Mouse (Mus musculus): Measurements from ENCODE around the gene Ppil4.

The Ppil4 gene

GRCm38 (mm10) chr10:7816476-7816875, 23.8 kb downstream of the Ppil4 start:
- H3K36me3 ChIP-seq (ENCODE audit: insufficient read depth, low read length): peaks cover 94% of the 10 kb centered on the region
- H3K9me3 ChIP-seq (ENCODE audit: low read length): no peaks in the 10 kb centered on the region
- no peaks in the 10 kb centered on the region for H3K4me1 ChIP-seq (replicated peaks; ENCODE audit: low read depth, low read length)
- TF ChIP-seq CTCF (conservative IDR thresholded peaks at IDR 0.05; ENCODE audit: low read length): no peak
- TF ChIP-seq POU5F1 (IDR thresholded peaks at IDR 0.05; ENCODE audit: borderline replicate concordance, low read length): no peak
- TF ChIP-seq NANOG (IDR thresholded peaks at IDR 0.05; ENCODE audit: borderline replicate concordance, low read length): no peak
- H3K4me3 ChIP-seq (replicated peaks; ENCODE audit: low read length): no peak overlapping the region
- no peaks in the 10 kb centered on the region for H3K27me3 ChIP-seq (ENCODE audit: insufficient read depth, low read length)

GRCm38 (mm10) chr10:7818676-7819075, 26.0 kb downstream of the Ppil4 start:
- no peak for TF ChIP-seq CTCF (conservative IDR thresholded peaks at IDR 0.05; ENCODE audit: low read length)
- no peak for TF ChIP-seq NANOG (IDR thresholded peaks at IDR 0.05; ENCODE audit: borderline replicate concordance, low read length)
- no peak for TF ChIP-seq POU5F1 (IDR thresholded peaks at IDR 0.05; ENCODE audit: borderline replicate concordance, low read length)
- H3K27me3 ChIP-seq (ENCODE audit: insufficient read depth, low read length): no peaks in the 10 kb centered on the region
- no peaks in the 10 kb centered on the region for H3K4me1 ChIP-seq (replicated peaks; ENCODE audit: low read depth, low read length)
- H3K36me3 ChIP-seq (ENCODE audit: insufficient read depth, low read length): peaks cover 90% of the 10 kb centered on the region
- H3K9me3 ChIP-seq (ENCODE audit: low read length): no peaks in the 10 kb centered on the region
- H3K4me3 ChIP-seq (replicated peaks; ENCODE audit: low read length): no peak overlapping the region

- Histone ChIP-seq H3K27me3 (ENCODE audit: insufficient read depth, low read length) (no peaks in the 10 kb centered on the region), H3K4me3 (replicated peaks; ENCODE audit: low read length) (no peak overlapping the region)
- TF ChIP-seq NANOG (IDR thresholded peaks at IDR 0.05; ENCODE audit: borderline replicate concordance, low read length): no peak
Measured at GRCm38 (mm10) chr10:7819156-7819555, 26.5 kb downstream of the Ppil4 start.

GRCm38 (mm10) chr10:7819603-7820002, 26.9 kb downstream of the Ppil4 start:
- no peaks in the 10 kb centered on the region for H3K27me3 ChIP-seq (ENCODE audit: insufficient read depth, low read length)
- no peaks in the 10 kb centered on the region for H3K4me1 ChIP-seq (replicated peaks; ENCODE audit: low read depth, low read length)
- no peaks in the 10 kb centered on the region for H3K9me3 ChIP-seq (ENCODE audit: low read length)
- no peak overlapping the region for H3K4me3 ChIP-seq (replicated peaks; ENCODE audit: low read length)
- H3K36me3 ChIP-seq (ENCODE audit: insufficient read depth, low read length): peaks cover 89% of the 10 kb centered on the region
- no peak for TF ChIP-seq POU5F1 (IDR thresholded peaks at IDR 0.05; ENCODE audit: borderline replicate concordance, low read length)
- no peak for TF ChIP-seq NANOG (IDR thresholded peaks at IDR 0.05; ENCODE audit: borderline replicate concordance, low read length)

More at GRCm38 (mm10) chr10:7819156-7819555, 26.5 kb downstream of the Ppil4 start:
- Histone ChIP-seq H3K36me3 (ENCODE audit: insufficient read depth, low read length) (peaks cover 91% of the 10 kb centered on the region), H3K9me3 (ENCODE audit: low read length) (no peaks in the 10 kb centered on the region), H3K4me1 (replicated peaks; ENCODE audit: low read depth, low read length) (no peaks in the 10 kb centered on the region)

GRCm38 (mm10) chr10:7820171-7820570, 27.5 kb downstream of the Ppil4 start:
- Histone ChIP-seq H3K4me1 (replicated peaks; ENCODE audit: low read depth, low read length) (no peaks in the 10 kb centered on the region), H3K4me3 (replicated peaks; ENCODE audit: low read length) (no peak overlapping the region), H3K27me3 (ENCODE audit: insufficient read depth, low read length) (no peaks in the 10 kb centered on the region), H3K36me3 (ENCODE audit: insufficient read depth, low read length) (peaks cover 88% of the 10 kb centered on the region), H3K9me3 (ENCODE audit: low read length) (no peaks in the 10 kb centered on the region)
- TF ChIP-seq CTCF (conservative IDR thresholded peaks at IDR 0.05; ENCODE audit: low read length): no peak
- no peak for TF ChIP-seq POU5F1 (IDR thresholded peaks at IDR 0.05; ENCODE audit: borderline replicate concordance, low read length)
- no peak for TF ChIP-seq NANOG (IDR thresholded peaks at IDR 0.05; ENCODE audit: borderline replicate concordance, low read length)

- H3K27me3 ChIP-seq (ENCODE audit: insufficient read depth, low read length): no peaks in the 10 kb centered on the region
- TF ChIP-seq NANOG (IDR thresholded peaks at IDR 0.05; ENCODE audit: borderline replicate concordance, low read length) (no peak), CTCF (conservative IDR thresholded peaks at IDR 0.05; ENCODE audit: low read length) (no peak), POU5F1 (IDR thresholded peaks at IDR 0.05; ENCODE audit: borderline replicate concordance, low read length) (no peak)
- no peaks in the 10 kb centered on the region for H3K4me1 ChIP-seq (replicated peaks; ENCODE audit: low read depth, low read length)
- H3K9me3 ChIP-seq (ENCODE audit: low read length): no peaks in the 10 kb centered on the region
- H3K36me3 ChIP-seq (ENCODE audit: insufficient read depth, low read length): peaks cover 86% of the 10 kb centered on the region
- H3K4me3 ChIP-seq (replicated peaks; ENCODE audit: low read length): no peak overlapping the region
Measured at GRCm38 (mm10) chr10:7821981-7822380, 29.3 kb downstream of the Ppil4 start.

- Histone ChIP-seq H3K4me3 (replicated peaks; ENCODE audit: low read length) (no peak overlapping the region), H3K4me1 (replicated peaks; ENCODE audit: low read depth, low read length) (no peaks in the 10 kb centered on the region), H3K9me3 (ENCODE audit: low read length) (no peaks in the 10 kb centered on the region), H3K27me3 (ENCODE audit: insufficient read depth, low read length) (no peaks in the 10 kb centered on the region), H3K36me3 (ENCODE audit: insufficient read depth, low read length) (peaks cover 63% of the 10 kb centered on the region)
- TF ChIP-seq CTCF (conservative IDR thresholded peaks at IDR 0.05; ENCODE audit: low read length) (no peak), POU5F1 (IDR thresholded peaks at IDR 0.05; ENCODE audit: borderline replicate concordance, low read length) (no peak), NANOG (IDR thresholded peaks at IDR 0.05; ENCODE audit: borderline replicate concordance, low read length) (no peak)
Measured at GRCm38 (mm10) chr10:7824663-7825280, 32.1 kb downstream of the Ppil4 start.

GRCm38 (mm10) chr10:7825281-7825665, 32.6 kb downstream of the Ppil4 start:
- Histone ChIP-seq H3K4me3 (replicated peaks; ENCODE audit: low read length) (no peak overlapping the region), H3K9me3 (ENCODE audit: low read length) (no peaks in the 10 kb centered on the region), H3K36me3 (ENCODE audit: insufficient read depth, low read length) (peaks cover 59% of the 10 kb centered on the region), H3K4me1 (replicated peaks; ENCODE audit: low read depth, low read length) (no peaks in the 10 kb centered on the region), H3K27me3 (ENCODE audit: insufficient read depth, low read length) (peaks cover 4% of the 10 kb centered on the region; the same call in 1 of the 2 replicates)
- no peak for TF ChIP-seq NANOG (IDR thresholded peaks at IDR 0.05; ENCODE audit: borderline replicate concordance, low read length)
- no peak for TF ChIP-seq POU5F1 (IDR thresholded peaks at IDR 0.05; ENCODE audit: borderline replicate concordance, low read length)
- no peak for TF ChIP-seq CTCF (conservative IDR thresholded peaks at IDR 0.05; ENCODE audit: low read length)

GRCm38 (mm10) chr10:7826106-7826505, 33.4 kb downstream of the Ppil4 start:
- no peaks in the 10 kb centered on the region for H3K9me3 ChIP-seq (ENCODE audit: low read length)
- H3K36me3 ChIP-seq (ENCODE audit: insufficient read depth, low read length): peaks cover 51% of the 10 kb centered on the region
- TF ChIP-seq POU5F1 (IDR thresholded peaks at IDR 0.05; ENCODE audit: borderline replicate concordance, low read length) (no peak), NANOG (IDR thresholded peaks at IDR 0.05; ENCODE audit: borderline replicate concordance, low read length) (no peak), CTCF (conservative IDR thresholded peaks at IDR 0.05; ENCODE audit: low read length) (no peak)
- no peaks in the 10 kb centered on the region for H3K4me1 ChIP-seq (replicated peaks; ENCODE audit: low read depth, low read length)
- H3K4me3 ChIP-seq (replicated peaks; ENCODE audit: low read length): no peak overlapping the region
- H3K27me3 ChIP-seq (ENCODE audit: insufficient read depth, low read length): peaks cover 6% of the 10 kb centered on the region; the same call in 1 of the 2 replicates

All from E14TG2a.4 (cell line).